Mouse (Mus musculus) lung, postnatal 0 days (tissue): ENCODE data around the gene Hoxa3. TPM values are rescaled to one million over a fixed set of nuclear protein-coding genes. Genes with fewer than 3 reads are reported as not detected.

ENCODE experiments used
- ATAC-seq: fragments of 200-750 bp; cut with Nextera tagmentation; 2 replicates; pipeline ENCODE4 v1.8.0; 2017; ENCODE audit warnings: moderate library complexity
- DNase-seq: peaks from one replicate; pipeline ENCODE4 v3.0.0-alpha.2; 2016; ENCODE audit warnings: low spot score
- H3K27ac ChIP-seq: fragments of 300-500 bp; sonication (generic); 2 replicates; pipeline ENCODE4 v1.5.1; 2014; ENCODE audit warnings: antibody characterized with exemption, mild to moderate bottlenecking, low read length, mixed read lengths
- H3K27me3 ChIP-seq: fragments of 300-500 bp; sonication (generic); replicated peaks from 2 replicates; pipeline ENCODE4 v1.6.1; 2014; ENCODE audit warnings: low read length, mixed read lengths; ENCODE audit not compliant: insufficient read depth
- H3K36me3 ChIP-seq: fragments of 300-500 bp; sonication (generic); 2 replicates; pipeline ENCODE4 v1.6.1; 2014; ENCODE audit warnings: low read length, mixed read lengths; ENCODE audit not compliant: insufficient read depth
- H3K4me1 ChIP-seq: fragments of 300-500 bp; sonication (generic); 2 replicates; pipeline ENCODE4 v1.6.1; 2014; ENCODE audit warnings: antibody characterized with exemption, low read depth, low read length, mixed read lengths; ENCODE audit not compliant: insufficient read depth
- H3K4me2 ChIP-seq: fragments of 300-500 bp; sonication (generic); replicated peaks from 2 replicates; pipeline ENCODE4 v1.6.1; 2014; ENCODE audit warnings: low read depth, mild to moderate bottlenecking, low read length, moderate library complexity, mixed read lengths
- H3K4me3 ChIP-seq: fragments of 300-500 bp; sonication (generic); 2 replicates; pipeline ENCODE4 v1.5.1; 2014; ENCODE audit warnings: low read depth, low read length
- H3K9ac ChIP-seq: fragments of 300-500 bp; sonication (generic); replicated peaks from 2 replicates; pipeline ENCODE4 v1.6.1; 2014; ENCODE audit warnings: low read depth, mild to moderate bottlenecking
- H3K9me3 ChIP-seq: fragments of 300-500 bp; sonication (generic); 2 replicates; pipeline ENCODE4 v1.6.1; 2016; ENCODE audit warnings: low read length, mixed read lengths
- CTCF ChIP-seq: IDR thresholded peaks from 2 replicates; pipeline ENCODE4 v1.5.1; 2016; ENCODE audit warnings: antibody characterized with exemption, mild to moderate bottlenecking
- EP300 ChIP-seq: IDR thresholded peaks from 2 replicates; pipeline ENCODE4 v1.6.1; 2016; ENCODE audit warnings: antibody characterized with exemption, mild to moderate bottlenecking, control low read depth
- WGBS: fragments of 180-500 bp; shearing (Covaris S2); extraction: QIAGEN DNeasy Blood & Tissue Kit; methylation state at CpG from one replicate; pipeline ENCODE4 v1.1.7; 2014; 5-methylcytosine and 5-hydroxymethylcytosine counted together
- polyA plus RNA-seq: library from polyadenylated mRNA; unstranded; fragments of >200 nt; fragmentation: Nextera tagmentation; extraction: Ambion mirVana; gene quantifications from 2 replicates; pipeline ENCODE4 v1.2.1, GENCODE M21; 2015

The Hoxa3 gene
- polyA plus RNA-seq, 1 experiment from 2014 or later: 4.3 TPM

- DNase-seq (no peak), ATAC-seq (no peak)
- Histone ChIP-seq H3K9ac (no peak overlapping the region), H3K27me3 (peaks cover 98% of the 10 kb centered on the region), H3K4me1 (no peaks in the 10 kb centered on the region; the same call in 1 of the 2 replicates), H3K9me3 (no peaks in the 10 kb centered on the region), H3K27ac (no peak overlapping the region), H3K4me3 (no peak overlapping the region), H3K4me2 (no peak overlapping the region), H3K36me3 (no peaks in the 10 kb centered on the region)
- WGBS: 9% methylated on average over 9 of the region's 9 CpGs
- TF ChIP-seq CTCF (no peak), EP300 (no peak)
These were observed 28.0 kb upstream of the Hoxa3 start for GRCm38 (mm10) chr6:52241001-52241621.

DNA sequence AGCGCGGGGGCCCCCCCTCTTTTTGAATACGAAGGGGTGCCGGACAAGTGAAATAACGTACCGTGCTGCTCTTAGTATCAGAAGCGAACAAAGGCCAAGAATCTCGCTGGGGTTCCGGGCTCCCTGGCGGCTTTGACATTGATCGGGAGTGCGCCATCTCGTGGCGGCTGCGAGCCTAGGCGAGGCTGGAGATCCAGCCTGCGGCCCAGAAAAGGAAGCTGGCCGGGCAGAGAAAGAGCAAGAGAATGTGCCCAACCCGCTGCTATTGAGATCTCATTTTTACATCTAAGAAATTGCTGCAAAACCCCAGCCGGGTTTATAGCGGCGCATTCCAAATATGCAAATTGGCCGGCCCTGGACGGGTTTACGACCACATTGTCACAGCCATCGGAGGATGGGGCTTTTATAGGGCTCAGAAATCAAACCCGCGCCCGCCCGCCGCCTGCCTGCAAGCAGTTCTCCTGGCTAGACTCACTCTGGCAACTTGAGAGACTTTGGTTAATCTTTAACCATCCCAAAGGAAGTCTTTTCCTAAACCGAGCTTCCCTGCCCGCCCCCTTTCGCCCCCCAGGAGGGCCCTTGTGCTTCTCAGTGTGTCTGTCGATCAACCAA, 27.4 kb upstream of the Hoxa3 start, which contains the start of gene Hoxa10:
Hoxa10 (minus strand) TSS at position 466 of the 612 bp plus-strand sequence.
- ATAC-seq: peak; percentile 79

DNA sequence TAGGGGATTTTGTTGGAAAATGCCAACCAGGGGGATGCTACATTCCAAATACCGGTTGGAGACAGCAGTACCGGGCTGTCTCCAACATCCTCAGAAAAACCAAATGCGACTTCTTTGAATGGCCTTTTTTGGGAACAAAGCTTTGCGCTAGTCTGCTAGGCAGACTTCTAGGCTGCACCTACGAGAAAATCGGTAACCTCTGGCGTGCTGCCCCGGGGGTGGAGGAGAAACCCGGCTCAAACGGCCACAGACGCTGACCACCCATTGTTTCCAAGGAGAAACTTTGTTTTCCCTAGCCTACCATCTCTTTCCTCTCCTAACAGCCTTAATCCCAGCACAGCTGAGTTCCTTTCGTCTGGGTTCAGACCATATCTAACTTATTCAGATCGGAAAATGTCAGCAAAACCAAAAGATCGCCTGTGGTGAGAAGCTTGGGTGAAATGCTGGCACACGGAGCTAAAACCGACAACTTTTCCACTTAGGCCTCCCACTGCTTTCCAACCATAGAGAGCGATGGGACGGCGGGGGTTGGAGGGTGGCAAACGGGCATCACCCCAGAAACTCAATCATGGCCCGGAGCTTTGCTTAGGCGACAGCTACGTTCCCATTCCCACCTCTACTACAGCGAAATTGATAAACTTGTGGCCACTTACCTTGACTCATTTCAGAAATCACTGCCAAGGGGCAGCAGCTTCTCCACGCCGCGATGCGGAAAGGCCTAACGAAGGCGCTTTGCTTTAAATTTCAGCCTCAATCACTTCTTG, 26.7 kb upstream of the Hoxa3 start:
- no peak for ATAC-seq
- no peak for DNase-seq
- no peak for TF ChIP-seq CTCF
- TF ChIP-seq EP300: no peak
- Histone ChIP-seq H3K27ac (no peak overlapping the region), H3K4me2 (0 out of 2 replicates have a peak overlapping the region, but pooled peaks have one; percentile 17), H3K4me3 (no peak overlapping the region), H3K4me1 (no peaks in the 10 kb centered on the region; the same call in 1 of the 2 replicates), H3K36me3 (no peaks in the 10 kb centered on the region), H3K9me3 (no peaks in the 10 kb centered on the region), H3K9ac (no peak overlapping the region), H3K27me3 (peaks cover 98% of the 10 kb centered on the region)
- WGBS: 3% methylated on average over 30 of the region's 30 CpGs

More for the DNA sequence above, 27.4 kb upstream of the Hoxa3 start, which contains the start of gene Hoxa10:
- Histone ChIP-seq H3K4me2 (0 out of 2 replicates have a peak within 1 kb of the TSS, but pooled peaks have one; percentile 17), H3K4me3 (no peak within 1 kb of the TSS), H3K36me3 (no peaks in the 10 kb centered on the region), H3K9ac (no peak within 1 kb of the TSS), H3K4me1 (no peaks in the 10 kb centered on the region; the same call in 1 of the 2 replicates), H3K27me3 (peaks cover 98% of the 10 kb centered on the region), H3K27ac (no peak within 1 kb of the TSS), H3K9me3 (no peaks in the 10 kb centered on the region)
- peak; percentile 81 for TF ChIP-seq CTCF
- no peak for TF ChIP-seq EP300
- 2% methylated on average over 35 of the region's 35 CpGs for WGBS
- peak; percentile 81 for DNase-seq

DNA sequence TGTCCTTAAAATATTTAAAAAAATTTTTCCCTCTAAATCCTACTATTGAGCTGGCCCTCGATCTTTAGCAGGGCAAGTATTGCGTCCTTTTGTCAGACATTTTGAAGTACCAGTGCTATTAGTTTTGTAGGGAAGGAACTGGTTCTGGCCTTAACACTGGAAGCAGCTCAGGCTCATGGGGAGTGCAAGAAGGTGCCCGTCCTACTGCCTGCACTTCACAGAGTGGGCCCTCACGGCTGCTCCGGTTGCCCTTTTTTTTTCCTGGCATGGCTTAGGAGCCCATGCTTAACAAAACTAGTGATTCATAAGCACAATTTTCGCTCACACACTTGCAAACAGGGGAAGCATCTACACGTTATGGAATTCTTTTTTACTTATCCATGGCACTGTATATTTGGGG, 25.8 kb upstream of the Hoxa3 start:
- no peak overlapping the region for H3K9ac ChIP-seq
- 7% methylated on average over 7 of the region's 7 CpGs for WGBS
- no peak overlapping the region for H3K4me3 ChIP-seq
- H3K27me3 ChIP-seq: peaks cover 98% of the 10 kb centered on the region
- no peak overlapping the region for H3K4me2 ChIP-seq
- no peaks in the 10 kb centered on the region for H3K9me3 ChIP-seq
- TF ChIP-seq CTCF (no peak), EP300 (no peak)
- no peak overlapping the region for H3K27ac ChIP-seq
- H3K36me3 ChIP-seq: no peaks in the 10 kb centered on the region
- no peaks in the 10 kb centered on the region; the same call in 1 of the 2 replicates for H3K4me1 ChIP-seq
- ATAC-seq (no peak), DNase-seq (no peak)

- Histone ChIP-seq H3K4me1 (no peaks in the 10 kb centered on the region; the same call in 1 of the 2 replicates), H3K9me3 (no peaks in the 10 kb centered on the region), H3K27me3 (peaks cover 98% of the 10 kb centered on the region), H3K4me2 (no peak overlapping the region), H3K36me3 (no peaks in the 10 kb centered on the region), H3K27ac (no peak overlapping the region), H3K9ac (no peak overlapping the region), H3K4me3 (no peak overlapping the region)
- ATAC-seq: no peak
- TF ChIP-seq EP300 (no peak), CTCF (no peak)
- WGBS: 3% methylated on average over 7 of the region's 7 CpGs
- no peak for DNase-seq
These were observed 25.0 kb upstream of the Hoxa3 start for GRCm38 (mm10) chr6:52238155-52238545.
